Mouse (Mus musculus): ENCODE measurements around the gene Ciita.

Ciita gene

DNA sequence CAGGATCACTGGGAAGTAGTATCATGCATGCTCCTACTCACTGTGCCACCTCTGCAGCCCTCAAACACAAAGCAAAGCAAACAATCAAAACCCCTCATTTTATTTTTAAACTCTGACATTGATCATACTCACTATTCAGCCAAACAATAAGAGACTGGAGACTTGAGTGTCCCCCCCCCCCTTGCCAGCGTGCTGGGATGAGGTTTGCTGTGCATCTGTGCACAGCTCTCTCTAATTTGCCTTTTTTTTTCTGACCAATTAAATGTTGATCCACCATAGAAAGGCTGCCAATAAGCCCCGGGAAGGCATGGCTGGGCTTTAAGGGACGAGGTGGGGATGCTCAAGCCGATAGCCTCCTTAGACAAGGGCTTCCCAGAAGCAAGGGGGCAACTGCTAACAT is 27.6 kb downstream of the Ciita start:
- in situ Hi-C loops (cut with MboI; ENCODE audit: low pct_unique_long_range_greater_than_20kb in 1 of 2, low sequenced_read_pairs in 2 of 2, unreplicated experiment in 1 of 2), result loop anchor here (25.0 kb wide), 1 partner anchor 445 kb away; no protein-coding TSS in a partner anchor

DNA sequence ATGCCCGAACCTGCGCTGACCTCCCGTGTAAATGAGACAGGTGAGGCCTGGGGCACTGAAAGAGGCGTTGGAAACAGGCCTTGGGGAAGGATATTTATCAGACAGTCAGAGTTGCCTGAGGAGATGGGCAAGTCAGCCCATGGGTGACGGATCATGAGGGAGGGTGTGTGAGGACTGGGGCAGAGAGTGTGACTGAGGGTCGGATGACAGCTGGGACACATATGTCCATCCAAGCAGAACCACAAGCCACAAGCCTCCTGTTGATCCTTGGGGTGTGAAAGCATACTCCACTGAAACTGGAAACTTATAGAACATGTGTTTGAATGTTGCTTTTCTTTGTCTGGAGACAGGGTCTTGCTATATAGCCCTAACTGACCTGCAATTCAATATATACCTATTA is 28.8 kb downstream of the Ciita start:
- in situ Hi-C loops (cut with MboI; ENCODE audit: low pct_unique_long_range_greater_than_20kb in 1 of 2, low sequenced_read_pairs in 2 of 2, unreplicated experiment in 1 of 2), result loop anchor here (25.0 kb wide), 1 partner anchor 446 kb away; no protein-coding TSS in a partner anchor

DNA sequence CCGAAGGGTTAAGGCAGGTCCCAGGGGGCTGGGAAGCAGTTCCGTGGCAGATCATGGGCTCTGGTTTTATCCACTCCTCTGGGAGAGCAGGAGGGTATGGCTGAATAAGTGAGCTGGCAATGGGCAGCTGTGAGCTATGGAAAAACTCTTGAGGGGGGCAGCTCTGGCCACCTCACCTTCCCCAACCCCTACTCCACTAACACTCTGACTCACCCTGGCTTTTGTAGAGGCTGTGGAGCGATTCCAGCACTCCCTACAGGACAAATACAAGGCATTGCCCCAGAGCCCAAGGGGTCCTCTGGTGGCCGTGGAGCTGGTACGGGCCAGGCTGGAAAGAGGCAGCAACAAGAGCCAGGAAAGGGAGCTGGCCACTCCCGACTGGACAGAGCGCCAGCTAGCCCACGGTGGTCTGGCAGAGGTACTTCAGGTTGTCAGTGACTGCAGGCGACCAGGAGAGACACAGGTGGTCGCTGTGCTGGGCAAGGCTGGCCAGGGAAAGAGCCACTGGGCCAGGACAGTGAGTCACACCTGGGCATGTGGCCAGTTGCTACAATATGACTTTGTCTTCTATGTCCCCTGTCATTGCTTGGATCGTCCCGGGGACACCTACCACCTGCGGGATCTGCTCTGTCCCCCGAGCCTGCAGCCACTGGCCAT is 30.7 kb downstream of the Ciita start:
- in situ Hi-C loops (cut with MboI; ENCODE audit: low pct_unique_long_range_greater_than_20kb in 1 of 2, low sequenced_read_pairs in 2 of 2, unreplicated experiment in 1 of 2), result loop anchor here (10.0 to 25.0 kb wide), 2 partner anchors 226 to 448 kb away; no protein-coding TSS in a partner anchor

DNA sequence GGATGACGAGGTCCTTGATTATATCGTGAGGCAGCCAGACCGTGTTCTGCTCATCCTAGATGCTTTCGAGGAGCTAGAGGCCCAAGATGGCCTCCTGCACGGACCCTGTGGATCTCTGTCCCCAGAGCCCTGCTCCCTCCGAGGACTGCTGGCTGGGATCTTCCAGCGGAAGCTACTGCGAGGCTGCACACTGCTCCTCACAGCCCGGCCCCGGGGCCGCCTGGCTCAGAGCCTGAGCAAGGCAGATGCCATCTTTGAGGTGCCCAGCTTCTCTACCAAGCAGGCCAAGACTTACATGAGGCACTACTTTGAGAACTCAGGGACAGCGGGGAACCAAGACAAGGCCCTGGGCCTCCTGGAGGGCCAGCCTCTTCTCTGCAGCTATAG is 31.3 kb downstream of the Ciita start:
- in situ Hi-C loops (cut with MboI; ENCODE audit: low pct_unique_long_range_greater_than_20kb in 1 of 2, low sequenced_read_pairs in 2 of 2, unreplicated experiment in 1 of 2), result loop anchor here (10.0 to 25.0 kb wide), 2 partner anchors 226 to 449 kb away; no protein-coding TSS in a partner anchor

DNA sequence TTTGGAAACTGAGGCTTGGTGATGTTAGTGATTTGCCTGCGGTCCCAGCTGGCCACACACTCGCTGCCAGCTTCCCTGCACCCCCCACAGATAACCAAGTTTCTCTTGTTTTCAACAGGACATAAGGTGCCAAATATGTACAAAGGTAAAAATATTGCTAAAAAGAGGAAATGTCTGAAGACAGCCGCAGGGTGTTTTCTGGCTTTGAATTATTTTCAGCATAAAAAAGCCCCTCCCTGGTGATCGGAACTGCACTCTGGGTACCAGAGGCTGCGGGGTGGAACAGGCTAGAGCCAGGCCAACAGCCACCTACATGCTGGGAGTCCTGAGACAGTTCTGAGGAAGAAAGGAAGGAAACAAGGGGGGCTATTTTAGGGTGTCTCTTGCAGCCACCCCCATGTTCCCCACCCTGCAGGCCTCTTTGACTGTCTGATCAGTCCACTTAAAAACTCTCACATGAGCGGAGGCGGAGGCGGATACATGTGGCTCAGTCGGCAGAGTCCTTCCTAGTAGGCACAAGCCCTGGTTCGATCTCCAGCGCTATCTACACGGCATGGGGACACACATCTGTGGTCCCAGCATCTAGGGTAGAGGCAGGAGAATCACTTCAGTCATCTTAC is 36.2 kb downstream of the Ciita start:
- in situ Hi-C loops (cut with MboI; ENCODE audit: low pct_unique_long_range_greater_than_20kb in 1 of 2, low sequenced_read_pairs in 2 of 2, unreplicated experiment in 1 of 2), result loop anchor here (5.0 to 25.0 kb wide), 5 partner anchors 94 to 454 kb away; no protein-coding TSS in a partner anchor

DNA sequence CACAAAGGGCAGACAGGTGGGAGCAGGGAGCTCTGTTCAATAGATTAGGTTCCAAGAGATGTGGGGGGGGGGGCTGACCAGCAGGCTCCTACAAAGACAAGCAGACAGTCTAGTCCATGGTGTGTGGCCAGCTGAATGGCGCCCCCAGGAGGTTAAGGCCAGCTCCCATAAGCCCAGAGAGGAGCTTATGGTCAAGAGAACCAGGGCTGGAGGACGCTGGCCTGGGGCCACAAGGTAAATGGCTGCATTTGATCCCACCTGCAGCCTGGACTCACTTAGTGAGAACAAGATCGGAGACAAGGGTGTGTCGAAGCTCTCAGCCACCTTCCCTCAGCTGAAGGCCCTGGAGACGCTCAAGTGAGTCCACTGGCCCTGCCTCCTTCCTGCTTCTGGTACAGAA is 38.2 kb downstream of the Ciita start:
- in situ Hi-C loops (cut with MboI; ENCODE audit: low pct_unique_long_range_greater_than_20kb in 1 of 2, low sequenced_read_pairs in 2 of 2, unreplicated experiment in 1 of 2), result loop anchor here (5.0 to 25.0 kb wide), 5 partner anchors 96 to 456 kb away; no protein-coding TSS in a partner anchor

DNA sequence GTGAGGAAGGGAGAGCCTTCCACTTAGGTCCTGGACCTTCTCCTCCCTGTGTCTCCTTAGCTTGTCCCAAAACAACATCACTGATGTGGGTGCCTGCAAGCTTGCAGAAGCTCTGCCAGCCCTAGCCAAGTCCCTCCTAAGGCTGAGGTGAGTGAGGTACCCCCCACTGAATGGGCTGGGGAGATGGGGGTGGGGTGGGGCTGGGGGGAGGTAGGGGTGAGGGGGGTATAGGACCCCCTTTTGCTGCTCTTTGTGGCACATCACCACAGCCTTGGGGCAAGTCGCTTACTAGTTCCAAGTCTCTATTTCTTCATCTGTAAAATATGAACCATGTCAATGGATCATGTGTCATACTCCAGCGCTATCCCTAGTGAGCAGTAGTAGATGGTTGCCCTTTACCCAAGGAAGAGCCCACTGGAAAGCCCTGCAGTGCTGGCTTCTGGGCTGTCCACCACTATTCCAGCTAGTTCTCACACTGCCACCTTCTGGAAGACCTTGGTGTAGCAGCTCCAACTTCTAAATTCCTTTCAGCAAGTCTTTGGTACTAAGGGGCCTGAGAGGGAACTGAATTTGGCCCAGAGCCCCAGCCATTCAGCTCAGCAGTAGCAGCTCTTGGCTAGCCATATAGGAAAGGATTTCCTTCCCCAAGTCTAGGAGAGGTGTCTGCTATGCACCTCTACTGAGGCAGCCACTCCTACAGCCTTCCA is 41.2 kb downstream of the Ciita start:
- in situ Hi-C loops (cut with MboI; ENCODE audit: low pct_unique_long_range_greater_than_20kb in 1 of 2, low sequenced_read_pairs in 2 of 2, unreplicated experiment in 1 of 2), result loop anchor here (25.0 kb wide), 1 partner anchor 459 kb away; no protein-coding TSS in a partner anchor

DNA sequence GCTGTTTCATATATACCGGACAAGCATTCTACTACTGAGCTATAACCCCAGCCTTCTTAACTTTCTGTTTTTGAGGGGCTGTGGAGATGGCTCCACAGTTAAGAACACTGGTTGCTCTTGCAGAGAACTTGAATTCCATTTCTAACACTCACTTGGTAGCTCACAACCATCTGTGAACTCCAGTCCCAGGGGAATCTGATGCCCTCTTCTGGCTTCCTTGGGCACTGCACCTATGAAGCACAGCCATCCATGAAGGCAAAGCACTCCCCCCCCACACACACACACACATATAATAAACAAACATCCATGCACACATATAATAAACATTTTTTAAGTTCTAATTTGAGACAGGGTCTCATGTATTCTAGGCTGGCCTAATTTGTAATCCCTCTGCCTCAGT is 43.0 kb downstream of the Ciita start:
- in situ Hi-C loops (cut with MboI; ENCODE audit: low pct_unique_long_range_greater_than_20kb in 1 of 2, low sequenced_read_pairs in 2 of 2, unreplicated experiment in 1 of 2), result loop anchor here (25.0 kb wide), 1 partner anchor 461 kb away; no protein-coding TSS in a partner anchor

DNA sequence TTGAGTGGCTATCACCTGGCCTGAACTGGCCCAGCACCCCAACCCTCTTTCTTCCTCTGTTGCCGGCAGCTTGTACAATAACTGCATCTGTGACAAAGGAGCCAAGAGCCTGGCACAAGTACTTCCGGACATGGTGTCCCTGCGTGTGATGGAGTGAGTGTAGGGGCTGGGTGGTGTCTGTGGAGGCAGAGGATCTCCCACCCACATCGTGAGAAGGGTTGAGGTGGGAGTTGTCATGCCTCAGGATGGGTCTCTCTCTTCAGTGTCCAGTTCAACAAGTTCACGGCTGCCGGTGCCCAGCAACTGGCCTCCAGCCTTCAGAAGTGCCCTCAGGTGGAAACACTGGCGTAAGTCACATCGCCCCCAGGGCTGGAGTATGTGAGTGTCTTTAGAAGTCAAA is 43.8 kb downstream of the Ciita start:
- in situ Hi-C loops (cut with MboI; ENCODE audit: low pct_unique_long_range_greater_than_20kb in 1 of 2, low sequenced_read_pairs in 2 of 2, unreplicated experiment in 1 of 2), result loop anchor here (25.0 kb wide), 1 partner anchor 461 kb away; no protein-coding TSS in a partner anchor

DNA sequence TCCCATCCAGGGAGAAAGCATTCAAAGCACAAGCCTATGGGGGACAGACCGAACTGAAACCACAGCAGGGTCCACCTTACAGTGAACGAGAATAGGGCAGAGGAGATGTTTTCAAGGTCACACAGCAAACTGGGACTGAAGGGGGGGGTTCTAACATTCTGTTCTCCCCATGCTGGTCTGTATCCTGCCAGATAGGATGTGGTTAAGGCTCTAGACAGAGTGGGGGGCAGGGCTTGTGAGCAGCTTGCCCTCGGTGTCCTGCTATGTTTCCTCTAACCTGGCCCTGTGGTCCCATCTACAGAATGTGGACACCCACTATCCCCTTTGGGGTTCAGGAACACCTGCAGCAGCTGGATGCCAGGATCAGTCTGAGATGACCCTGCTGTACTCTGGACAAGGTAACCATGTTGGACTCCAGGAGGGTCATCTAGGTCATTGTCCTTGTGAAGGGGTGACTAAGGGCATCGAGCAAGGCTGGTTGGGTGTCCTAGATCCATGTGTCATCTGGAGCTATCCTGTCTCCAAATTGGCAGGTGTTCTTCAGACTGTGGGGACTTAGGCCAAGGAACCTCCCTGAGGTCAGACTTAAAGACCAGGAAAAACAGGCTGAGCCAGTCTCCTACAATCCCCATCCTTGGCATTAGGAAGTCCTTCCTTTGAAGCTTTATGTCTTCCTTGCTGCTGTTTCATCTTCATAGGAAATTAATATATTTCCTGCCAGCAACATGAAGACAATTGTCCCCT is 45.2 kb downstream of the Ciita start:
- in situ Hi-C loops (cut with MboI; ENCODE audit: low pct_unique_long_range_greater_than_20kb in 1 of 2, low sequenced_read_pairs in 2 of 2, unreplicated experiment in 1 of 2), result loop anchor here (25.0 kb wide), 1 partner anchor 463 kb away; no protein-coding TSS in a partner anchor

DNA sequence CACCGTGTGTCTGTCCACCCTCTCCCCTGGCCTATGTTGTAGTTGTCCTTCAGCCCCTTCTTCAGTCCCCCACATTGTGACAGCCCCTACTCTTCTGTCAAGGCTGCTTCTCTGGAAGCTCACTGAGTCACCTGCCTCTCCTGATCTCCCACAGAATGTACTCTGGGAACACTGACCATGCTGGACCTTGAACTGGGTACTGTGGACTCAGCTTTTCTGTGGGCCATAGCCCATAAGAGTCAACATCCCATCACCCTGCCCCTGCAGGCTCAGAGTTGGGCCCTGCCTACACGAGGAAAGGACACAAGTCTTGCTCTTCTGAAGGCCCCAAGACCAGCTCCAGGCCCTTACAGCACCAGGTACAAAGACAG is 45.7 kb downstream of the Ciita start:
- in situ Hi-C loops (cut with MboI; ENCODE audit: low pct_unique_long_range_greater_than_20kb in 1 of 2, low sequenced_read_pairs in 2 of 2, unreplicated experiment in 1 of 2), result no loop called here

DNA sequence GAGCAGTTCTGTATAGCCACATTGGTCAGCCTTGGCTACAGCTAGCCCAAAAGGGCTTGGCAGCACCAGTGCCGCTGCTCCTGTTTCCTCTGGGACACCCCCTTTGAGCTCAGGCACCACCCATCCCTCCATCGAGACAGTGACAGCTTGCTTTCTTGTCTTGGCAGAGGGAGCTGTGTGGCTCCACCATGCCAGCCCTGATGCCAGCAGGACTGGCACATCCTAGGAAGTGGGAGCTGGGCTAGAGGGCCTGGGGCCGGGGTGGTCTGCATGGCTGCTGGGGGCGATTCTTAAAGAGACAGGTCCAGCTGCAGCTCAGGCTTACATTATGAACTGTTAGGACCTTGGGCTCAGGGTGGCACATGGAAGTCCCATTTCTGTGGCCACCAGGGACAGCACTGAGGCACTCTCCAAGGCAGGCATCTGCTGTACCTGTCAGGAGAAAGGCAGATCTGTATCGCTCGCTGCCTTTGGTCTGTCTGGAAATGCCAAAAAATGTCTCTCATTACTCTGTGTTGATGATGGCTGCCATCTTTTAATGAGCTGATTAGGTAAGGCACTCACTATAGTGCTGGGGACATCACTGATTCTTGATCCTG is 47.3 kb downstream of the Ciita start:
- in situ Hi-C loops (cut with MboI; ENCODE audit: low pct_unique_long_range_greater_than_20kb in 1 of 2, low sequenced_read_pairs in 2 of 2, unreplicated experiment in 1 of 2), result no loop called here

DNA sequence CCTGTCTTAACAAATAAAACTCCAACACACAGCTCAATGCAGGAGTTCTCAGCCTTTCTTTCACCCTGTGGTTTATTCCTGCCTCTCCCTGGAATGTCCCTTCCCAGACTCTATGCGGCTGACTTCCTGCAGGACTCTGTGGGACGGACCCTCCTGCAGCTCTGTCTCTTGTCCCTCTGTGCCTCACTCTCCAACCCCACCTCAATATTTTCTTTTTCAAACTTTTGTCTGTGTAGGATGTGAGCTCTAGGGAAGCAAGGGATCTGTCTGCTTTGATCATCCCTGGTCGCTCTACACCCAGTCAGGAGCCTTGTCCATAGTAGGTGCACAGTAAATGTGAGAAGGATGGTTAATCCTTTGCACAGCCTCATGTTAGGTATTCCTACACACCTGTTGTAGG is 48.5 kb downstream of the Ciita start:
- in situ Hi-C loops (cut with MboI; ENCODE audit: low pct_unique_long_range_greater_than_20kb in 1 of 2, low sequenced_read_pairs in 2 of 2, unreplicated experiment in 1 of 2), result no loop called here

DNA sequence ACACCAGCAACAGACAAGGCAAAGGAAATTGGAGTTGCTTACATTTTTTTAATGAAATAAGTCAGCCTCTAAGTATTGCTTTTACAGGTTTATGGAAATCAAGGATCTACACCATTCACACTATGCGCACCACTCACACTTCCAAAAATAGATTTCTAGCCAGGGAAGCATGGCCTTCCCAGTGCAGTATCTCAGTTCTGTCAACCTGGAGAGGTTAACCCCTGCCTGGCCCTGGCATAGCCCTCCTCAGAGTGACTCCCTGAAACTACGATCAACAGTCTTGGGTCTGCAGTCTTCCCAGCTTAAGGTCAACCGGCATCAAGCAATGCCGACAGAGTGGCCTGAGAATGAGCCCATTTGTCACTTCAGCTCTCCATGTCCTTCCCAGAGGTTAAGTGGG is 50.3 kb downstream of the Ciita start:
- in situ Hi-C loops (cut with MboI; ENCODE audit: low pct_unique_long_range_greater_than_20kb in 1 of 2, low sequenced_read_pairs in 2 of 2, unreplicated experiment in 1 of 2), result no loop called here

DNA sequence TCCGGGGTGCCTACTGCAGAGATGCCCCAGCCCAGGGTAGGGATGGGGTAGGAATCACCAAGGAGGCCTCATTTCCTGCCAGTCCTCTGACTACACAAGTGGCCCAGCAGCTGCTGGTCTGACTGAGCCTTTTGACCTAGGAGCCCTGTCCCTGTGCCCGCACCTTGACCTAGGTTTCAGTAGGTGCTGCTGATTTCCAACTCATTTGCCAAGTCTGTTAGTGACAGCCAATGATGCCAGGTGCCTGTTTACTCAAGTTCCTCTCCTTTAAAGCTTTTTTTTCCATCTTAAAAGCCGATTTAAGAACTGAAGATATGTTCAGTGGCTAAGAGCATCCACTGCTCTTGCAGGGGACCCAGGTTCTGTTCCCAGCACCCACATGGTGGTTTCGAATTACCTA is 53.9 kb downstream of the Ciita start:
- in situ Hi-C loops (cut with MboI; ENCODE audit: low pct_unique_long_range_greater_than_20kb in 1 of 2, low sequenced_read_pairs in 2 of 2, unreplicated experiment in 1 of 2), result no loop called here

DNA sequence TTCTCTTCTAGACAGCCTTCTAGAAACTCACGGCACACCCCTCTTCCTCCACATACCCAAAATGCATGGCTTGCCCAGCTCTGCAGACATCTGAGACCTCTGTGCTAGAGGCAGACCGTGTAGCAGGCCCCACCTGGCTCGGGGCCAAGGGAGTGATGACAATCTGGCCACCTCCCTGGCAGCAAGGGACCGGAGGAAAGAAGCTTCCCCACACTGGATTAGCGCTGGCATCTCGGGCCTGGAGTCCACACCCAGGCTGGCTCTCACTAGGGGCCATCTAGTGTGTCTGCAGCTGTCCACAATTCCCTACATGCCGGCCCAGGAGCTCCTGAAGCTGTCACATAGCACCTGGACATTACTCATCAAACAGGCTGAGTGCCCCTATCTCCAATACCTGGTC is 54.7 kb downstream of the Ciita start:
- in situ Hi-C loops (cut with MboI; ENCODE audit: low pct_unique_long_range_greater_than_20kb in 1 of 2, low sequenced_read_pairs in 2 of 2, unreplicated experiment in 1 of 2), result no loop called here

DNA sequence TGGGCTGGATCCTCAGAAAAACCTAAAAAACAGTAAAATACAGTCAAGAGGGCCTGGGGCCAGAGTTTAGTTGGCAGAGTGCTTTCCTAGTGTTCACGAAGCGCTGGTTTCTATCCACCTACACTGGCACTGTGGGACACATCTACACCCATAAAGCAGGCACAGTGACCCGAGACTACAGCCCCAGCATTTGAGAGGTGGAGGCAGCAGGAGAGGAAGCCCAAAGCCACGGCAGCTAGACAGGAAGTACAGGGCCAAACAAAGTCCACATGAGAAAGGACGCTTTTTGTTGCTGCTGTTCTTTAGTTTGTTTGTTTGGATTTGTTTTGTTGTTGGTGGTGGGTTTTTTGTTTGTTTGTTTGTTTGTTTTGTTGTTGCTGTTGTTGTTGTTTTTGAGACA is 56.5 kb downstream of the Ciita start:
- in situ Hi-C loops (cut with MboI; ENCODE audit: low pct_unique_long_range_greater_than_20kb in 1 of 2, low sequenced_read_pairs in 2 of 2, unreplicated experiment in 1 of 2), result no loop called here

DNA sequence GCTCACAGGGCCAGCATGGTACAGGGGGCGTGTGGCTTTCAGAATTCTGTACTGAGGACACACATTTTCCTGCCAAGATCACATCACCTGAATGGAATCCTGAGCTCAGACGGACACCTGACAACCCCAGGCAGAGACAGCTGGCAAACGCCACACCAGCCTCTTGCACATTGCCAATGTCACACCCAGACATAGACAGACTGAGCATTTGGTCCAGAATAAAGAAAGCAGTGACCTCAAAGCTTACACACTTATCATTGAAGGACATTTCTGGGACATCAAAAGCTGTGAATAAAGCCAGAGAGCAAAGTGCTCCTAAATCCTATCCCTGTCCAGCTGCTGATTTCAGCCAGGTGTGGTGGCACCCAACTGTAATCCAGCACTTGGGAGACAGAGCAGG is 57.1 kb downstream of the Ciita start:
- in situ Hi-C loops (cut with MboI; ENCODE audit: low pct_unique_long_range_greater_than_20kb in 1 of 2, low sequenced_read_pairs in 2 of 2, unreplicated experiment in 1 of 2), result no loop called here

All from mouse embryonic stem cell (cell line).